ENCODE assay signal across 26 mouse cellular contexts in the genomic region with DNA sequence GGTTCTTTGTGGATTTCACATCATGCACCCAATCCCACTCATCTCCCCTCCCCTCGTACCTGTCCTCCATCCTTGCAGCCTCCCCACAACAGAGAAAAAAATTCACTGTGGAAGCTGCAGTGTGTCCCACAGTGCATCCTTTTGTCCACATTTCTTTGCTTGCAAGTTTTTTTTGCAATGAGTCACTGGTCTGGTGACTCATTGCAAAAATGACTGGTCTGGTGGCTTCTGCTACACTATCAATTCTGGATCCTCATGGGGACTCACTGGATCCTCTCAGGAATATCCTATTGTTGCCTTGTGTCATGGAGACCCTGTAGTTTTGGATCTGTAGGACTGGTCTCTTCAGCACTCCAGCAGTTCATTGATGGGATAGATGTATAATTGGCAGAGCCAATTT. TPM values are rescaled to one million over a fixed set of nuclear protein-coding genes. Genes with fewer than 3 reads are reported as not detected.
"Had no signal": no experiment of that assay in that cellular context is flagged by ENCODE, and none has a peak within 500 bp of the region (broad histone marks: within the 10 kb centered on the region; RNA-seq: fewer than 3 reads in every experiment).

No protein-coding gene starts in this region.

- H3K4me3 ChIP-seq: layer of hippocampus, adult 2 months; left cerebral cortex, adult 2 months; limb, embryonic 12.5 days; limb, embryonic 15.5 days; midbrain, embryonic 12.5 days; midbrain, embryonic 15.5 days; neural tube, embryonic 12.5 days; neural tube, embryonic 15.5 days; stomach, embryonic 15.5 days had no signal

- ATAC-seq: liver, postnatal 0 days; lung, postnatal 0 days; midbrain, embryonic 15.5 days had no signal

- H3K36me3 ChIP-seq: limb, embryonic 12.5 days; limb, embryonic 15.5 days; midbrain, embryonic 12.5 days; midbrain, embryonic 15.5 days; neural tube, embryonic 12.5 days; neural tube, embryonic 15.5 days; stomach, embryonic 15.5 days had no signal

- H3K27me3 ChIP-seq: limb, embryonic 12.5 days; limb, embryonic 15.5 days; midbrain, embryonic 12.5 days; midbrain, embryonic 15.5 days; neural tube, embryonic 12.5 days; neural tube, embryonic 15.5 days; stomach, embryonic 15.5 days had no signal

- DNase-seq: kidney, adult 9 months; kidney, postnatal 14 days; layer of hippocampus, adult 9-11 months; layer of hippocampus, postnatal 36 days; liver, postnatal 0 days; lung, embryonic 14.5 days; right cerebral cortex, adult 18-20 months; right cerebral cortex, postnatal 14 days; right cerebral cortex, postnatal 4 days; spleen, adult 18-20 months; thymus, postnatal 25 days had no signal

RNA-seq across cellular contexts. Expression of a gene that starts 31.2 kb away (rescaled TPM):
- total RNA-seq: layer of hippocampus, adult 2 months; layer of hippocampus, postnatal 36 days; left cerebral cortex, adult 2 months; left cerebral cortex, postnatal 10 days; left cerebral cortex, postnatal 36 days; megakaryocyte, adult 5-6 weeks had no signal
- polyA plus RNA-seq: limb, embryonic 12.5 days; limb, embryonic 15.5 days; liver, postnatal 0 days; macrophage; midbrain, embryonic 12.5 days; midbrain, embryonic 15.5 days; neural tube, embryonic 12.5 days; neural tube, embryonic 15.5 days; thymus, postnatal 0 days had no signal
